Mouse (Mus musculus) stomach, postnatal 0 days (tissue): ENCODE data around the gene Gm9964. TPM values are rescaled to one million over a fixed set of nuclear protein-coding genes. Genes with fewer than 3 reads are reported as not detected.
A peak's percentile ranks its signal among the peaks of the same experiment; 100 is the strongest.
"Not testable (repeated sequence)": the region's sequence is repeated elsewhere in the genome, so short reads cannot be mapped to it uniquely, and the experiment has no call there.

Experiments
- ATAC-seq: fragments of 200-750 bp; cut with Nextera tagmentation; 2 replicates; pipeline ENCODE4 v1.8.0; 2017; ENCODE audit not compliant: low FRiP score, low TSS enrichment
- DNase-seq: peaks from one replicate; pipeline ENCODE4 v3.0.0-alpha.2; 2016; ENCODE audit warnings: low spot score
- H3K27ac ChIP-seq: fragments of 300-500 bp; sonication (generic); replicated peaks from 2 replicates; pipeline ENCODE4 v1.5.1; 2014; ENCODE audit warnings: mild to moderate bottlenecking, control low read depth
- H3K27me3 ChIP-seq: fragments of 300-500 bp; sonication (generic); 2 replicates; pipeline ENCODE4 v1.6.1; 2014; ENCODE audit warnings: low read length; ENCODE audit not compliant: control insufficient read depth, insufficient read depth
- H3K36me3 ChIP-seq: fragments of 300-500 bp; sonication (generic); 2 replicates; pipeline ENCODE4 v1.6.1; 2014; ENCODE audit warnings: low read length, mixed read lengths; ENCODE audit not compliant: control insufficient read depth, insufficient read depth
- H3K4me1 ChIP-seq: fragments of 300-500 bp; sonication (generic); replicated peaks from 2 replicates; pipeline ENCODE4 v1.6.1; 2014; ENCODE audit warnings: antibody characterized with exemption; ENCODE audit not compliant: control insufficient read depth, insufficient read depth
- H3K4me2 ChIP-seq: fragments of 300-500 bp; sonication (generic); replicated peaks from 2 replicates; pipeline ENCODE4 v1.6.1; 2014; ENCODE audit warnings: low read depth, mild to moderate bottlenecking, control low read depth, moderate library complexity
- H3K4me3 ChIP-seq: fragments of 300-500 bp; sonication (generic); 2 replicates; pipeline ENCODE4 v1.5.1; 2014; ENCODE audit warnings: low read depth, low read length, control low read depth
- H3K9ac ChIP-seq: fragments of 300-500 bp; sonication (generic); 2 replicates; pipeline ENCODE4 v1.6.1; 2014; ENCODE audit warnings: mild to moderate bottlenecking, low read length, control low read depth, mixed read lengths
- H3K9me3 ChIP-seq: fragments of 300-500 bp; sonication (generic); 2 replicates; pipeline ENCODE4 v1.6.1; 2016; ENCODE audit warnings: low read length; ENCODE audit not compliant: control insufficient read depth
- CTCF ChIP-seq: IDR thresholded peaks from 2 replicates; pipeline ENCODE4 v1.5.1; 2016; ENCODE audit warnings: antibody characterized with exemption, low read depth, mild to moderate bottlenecking, moderate library complexity
- EP300 ChIP-seq: optimal IDR thresholded peaks from 2 replicates; pipeline ENCODE3; 2016; ENCODE audit warnings: antibody characterized with exemption
- WGBS: fragments of 180-500 bp; shearing (Covaris S2); extraction: QIAGEN DNeasy Blood & Tissue Kit; methylation state at CpG from one replicate; pipeline ENCODE4 v1.1.7; 2014; 5-methylcytosine and 5-hydroxymethylcytosine counted together
- polyA plus RNA-seq: library from polyadenylated mRNA; unstranded; fragments of >200 nt; fragmentation: Nextera tagmentation; extraction: Ambion mirVana; gene quantifications from 2 replicates; pipeline ENCODE4 v1.2.1, GENCODE M21; 2015

Gm9964 gene
- polyA plus RNA-seq, 1 experiment from 2014 or later = not detected

GRCm38 (mm10) chr11:79305697-79306340, 9.1 kb upstream of the Gm9964 start:
- H3K36me3 ChIP-seq = no peaks in the 10 kb centered on the region
- no peak overlapping the region for H3K4me3 ChIP-seq
- H3K27ac ChIP-seq = peak overlapping the region; percentile 71
- no peak for DNase-seq
- H3K9me3 ChIP-seq = no peaks in the 10 kb centered on the region
- H3K9ac ChIP-seq = no peak overlapping the region
- no peaks in the 10 kb centered on the region for H3K27me3 ChIP-seq
- 55% methylated on average over 9 of the region's 9 CpGs for WGBS
- H3K4me1 ChIP-seq = peaks cover 6% of the 10 kb centered on the region; the same call in 1 of the 2 replicates
- TF ChIP-seq EP300 (no peak), CTCF (no peak)
- H3K4me2 ChIP-seq = no peak overlapping the region
- no peak for ATAC-seq

- WGBS = 80% methylated on average over 4 of the region's 4 CpGs
- H3K9me3 ChIP-seq, H3K4me3 ChIP-seq, ATAC-seq, H3K27ac ChIP-seq, H3K36me3 ChIP-seq, H3K4me1 ChIP-seq, H3K27me3 ChIP-seq, H3K9ac ChIP-seq, DNase-seq, H3K4me2 ChIP-seq: not testable (repeated sequence)
These were observed 7.5 kb upstream of the Gm9964 start for GRCm38 (mm10) chr11:79304245-79304644.

GRCm38 (mm10) chr11:79303109-79303508, 6.4 kb upstream of the Gm9964 start:
- Histone ChIP-seq H3K4me1 (peaks cover 6% of the 10 kb centered on the region; the same call in 1 of the 2 replicates), H3K27me3 (no peaks in the 10 kb centered on the region), H3K36me3 (no peaks in the 10 kb centered on the region), H3K4me2 (no peak overlapping the region), H3K9me3 (no peaks in the 10 kb centered on the region), H3K27ac (no peak overlapping the region), H3K4me3 (no peak overlapping the region), H3K9ac (no peak overlapping the region)
- TF ChIP-seq CTCF (no peak), EP300 (no peak)
- DNase-seq (no peak), ATAC-seq (no peak)
- WGBS = 76% methylated on average over 6 of the region's 6 CpGs

- DNase-seq (no peak), ATAC-seq (no peak)
- Histone ChIP-seq H3K9me3 (no peaks in the 10 kb centered on the region), H3K9ac (no peak overlapping the region), H3K36me3 (no peaks in the 10 kb centered on the region), H3K4me1 (no peaks in the 10 kb centered on the region), H3K27me3 (no peaks in the 10 kb centered on the region), H3K27ac (no peak overlapping the region), H3K4me2 (no peak overlapping the region), H3K4me3 (no peak overlapping the region)
- 73% methylated on average over 9 of the region's 9 CpGs for WGBS
- TF ChIP-seq CTCF = peak; percentile 61
- TF ChIP-seq EP300 = no peak
These were observed 3.2 kb upstream of the Gm9964 start for GRCm38 (mm10) chr11:79299719-79300431.

GRCm38 (mm10) chr11:79296167-79296566, 539 bp downstream of the Gm9964 start:
- H3K4me1 ChIP-seq = no peaks in the 10 kb centered on the region
- no peak overlapping the region for H3K4me3 ChIP-seq
- H3K9me3 ChIP-seq = no peaks in the 10 kb centered on the region
- H3K4me2 ChIP-seq = no peak overlapping the region
- ATAC-seq (no peak), DNase-seq (peak; percentile 44)
- H3K27me3 ChIP-seq = no peaks in the 10 kb centered on the region
- no peak overlapping the region for H3K9ac ChIP-seq
- no peak for TF ChIP-seq EP300
- peak; percentile 89 for TF ChIP-seq CTCF
- H3K27ac ChIP-seq = no peak overlapping the region
- 32% methylated on average over 1 of the region's 1 CpGs for WGBS
- no peaks in the 10 kb centered on the region for H3K36me3 ChIP-seq

GRCm38 (mm10) chr11:79293971-79294370, 2.7 kb downstream of the Gm9964 start:
- Histone ChIP-seq H3K27me3 (no peaks in the 10 kb centered on the region), H3K9me3 (no peaks in the 10 kb centered on the region), H3K4me3 (no peak overlapping the region), H3K27ac (no peak overlapping the region), H3K36me3 (no peaks in the 10 kb centered on the region), H3K4me2 (no peak overlapping the region), H3K4me1 (no peaks in the 10 kb centered on the region), H3K9ac (no peak overlapping the region)
- no peak for DNase-seq
- ATAC-seq = no peak
- 33% methylated on average over 1 of the region's 1 CpGs for WGBS
- TF ChIP-seq EP300 (no peak), CTCF (no peak)
